ENCODE assay signal across 1 mouse cellular context in genomic region chr2:144239318-144239717, GRCm38 (mm10).
TF ChIP-seq lines count a peak whose summit lies in the region.

No protein-coding gene starts in this region.

TF ChIP-seq in CH12.LX, 34 proteins besides CTCF, POLR2A, EP300 and RAD21:
- no peak for TF ChIP-seq JUND (conservative IDR thresholded peaks at IDR 0.05; ENCODE audit: low read depth, low read length)
- TF ChIP-seq MAFK (IDR thresholded peaks at IDR 0.05; ENCODE audit: insufficient replicate concordance, low read length): peak; percentile 65; the same call in 1 of the 2 replicates
- peak; percentile 83 for TF ChIP-seq ETS1 (conservative IDR thresholded peaks at IDR 0.05; ENCODE audit: low read depth, low read length)
- TF ChIP-seq UBTF (IDR thresholded peaks at IDR 0.05; ENCODE audit: low read depth, low read length): no peak
- TF ChIP-seq IRF4 (IDR thresholded peaks at IDR 0.05; ENCODE audit: low read depth, low read length): 0 out of 2 replicates have a peak, but pooled peaks have one; percentile 20
- peak; percentile 74; the same call in 1 of the 2 replicates for TF ChIP-seq KAT2A (IDR thresholded peaks at IDR 0.05; ENCODE audit: insufficient replicate concordance, low read length)
- TF ChIP-seq TCF12 (IDR thresholded peaks at IDR 0.05; ENCODE audit: low read depth, low read length): peak; percentile 69; the same call in 1 of the 2 replicates
- no peak for TF ChIP-seq MYC (IDR thresholded peaks at IDR 0.05; ENCODE audit: low read depth, low read length)
- 0 out of 2 replicates have a peak, but pooled peaks have one; percentile 29 for TF ChIP-seq CHD2 (IDR thresholded peaks at IDR 0.05; ENCODE audit: low read length)
- no peak for TF ChIP-seq MAZ (IDR thresholded peaks at IDR 0.05; ENCODE audit: low read depth, low read length)
- TF ChIP-seq MEF2A (IDR thresholded peaks at IDR 0.05; ENCODE audit: borderline replicate concordance, low read depth, low read length): peak; percentile 19; the same call in 1 of the 2 replicates
- TF ChIP-seq GABPA (IDR thresholded peaks at IDR 0.05; ENCODE audit: insufficient replicate concordance, low read depth, low read length): no peak
- TF ChIP-seq BHLHE40 (IDR thresholded peaks at IDR 0.05; ENCODE audit: low read depth, low read length): peak; percentile 66
TF ChIP-seq in CH12.LX: peak in this region for 8.
